Mouse (Mus musculus): ENCODE measurements around the gene C1ql1. TPM values are rescaled to one million over a fixed set of nuclear protein-coding genes. Genes with fewer than 3 reads are reported as not detected.

C1ql1 gene
- 0.47 and 0.61 TPM in 2 replicates for polyA plus RNA-seq (2015; fragmentation: Nextera tagmentation; extraction: Ambion mirVana)

- Histone ChIP-seq H3K27me3 (peaks cover 90% of the 10 kb centered on the region), H3K4me2 (peak within 1 kb of the TSS; percentile 74), H3K4me1 (replicated peaks) (peaks cover 37% of the 10 kb centered on the region), H3K36me3 (no peaks in the 10 kb centered on the region), H3K9me3 (replicated peaks) (no peaks in the 10 kb centered on the region), H3K4me3 (peak within 1 kb of the TSS; percentile 43), H3K27ac (no peak within 1 kb of the TSS), H3K9ac (no peak within 1 kb of the TSS)
- WGBS = 2% methylated on average over 72 of the region's 87 CpGs
- ATAC-seq (replicated peaks; ENCODE audit: insufficient number of reproducible peaks, insufficient read depth, low FRiP score, low read depth) = peak; percentile 87
Observed at GRCm38 (mm10) chr11:102946265-102946991, at the start of gene C1ql1. Gene C1ql1, minus strand, starts transcription at chr11:102946688.

- peaks cover 47% of the 10 kb centered on the region for H3K4me1 ChIP-seq (replicated peaks)
- no peak overlapping the region for H3K27ac ChIP-seq
- H3K36me3 ChIP-seq = peaks cover 31% of the 10 kb centered on the region
- no peak overlapping the region for H3K4me3 ChIP-seq
- no peak overlapping the region for H3K9ac ChIP-seq
- WGBS = 89% methylated on average over 18 of the region's 18 CpGs
- H3K27me3 ChIP-seq = peaks cover 26% of the 10 kb centered on the region
- no peak for ATAC-seq (replicated peaks; ENCODE audit: insufficient number of reproducible peaks, insufficient read depth, low FRiP score, low read depth)
- no peaks in the 10 kb centered on the region for H3K9me3 ChIP-seq (replicated peaks)
- no peak overlapping the region for H3K4me2 ChIP-seq
Observed at GRCm38 (mm10) chr11:102994952-102995351, 48.5 kb upstream of the C1ql1 start.

DNA sequence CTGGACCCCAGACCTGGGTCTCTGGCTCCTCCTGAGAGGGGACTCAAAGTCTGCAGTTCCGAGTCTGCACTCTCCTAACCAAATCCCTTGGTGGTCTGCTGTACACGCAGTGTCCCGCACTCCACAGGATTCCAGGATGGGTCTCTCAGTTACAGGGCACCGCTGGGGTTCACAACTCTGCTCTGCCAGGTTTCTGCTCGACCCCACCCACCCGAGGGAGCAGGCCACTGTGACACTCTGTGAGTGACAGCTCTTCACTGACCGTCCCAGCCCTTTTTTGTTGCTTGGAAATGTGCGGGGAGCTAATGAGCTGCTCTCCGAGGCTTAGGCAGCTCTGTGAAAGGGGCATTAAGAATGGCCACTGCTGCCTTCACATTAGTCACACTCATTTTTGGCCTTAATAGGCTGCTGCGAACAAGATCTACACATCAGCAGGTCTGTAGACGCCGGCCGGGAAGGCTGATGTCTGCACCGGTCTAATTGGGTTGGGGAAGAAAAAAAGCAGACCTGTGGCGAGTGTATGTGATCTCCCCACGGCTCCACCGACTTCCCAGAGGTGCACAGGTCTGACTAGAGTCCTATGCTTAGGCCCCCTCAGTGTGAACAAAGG is 47.0 kb upstream of the C1ql1 start:
- no peak overlapping the region for H3K27ac ChIP-seq
- ATAC-seq (replicated peaks; ENCODE audit: insufficient number of reproducible peaks, insufficient read depth, low FRiP score, low read depth) = no peak
- H3K9ac ChIP-seq = no peak overlapping the region
- peaks cover 25% of the 10 kb centered on the region for H3K36me3 ChIP-seq
- H3K9me3 ChIP-seq (replicated peaks) = no peaks in the 10 kb centered on the region
- no peak overlapping the region for H3K4me3 ChIP-seq
- peaks cover 38% of the 10 kb centered on the region for H3K4me1 ChIP-seq (replicated peaks)
- peaks cover 40% of the 10 kb centered on the region for H3K27me3 ChIP-seq
- 60% methylated on average over 17 of the region's 17 CpGs for WGBS
- no peak overlapping the region for H3K4me2 ChIP-seq

GRCm38 (mm10) chr11:102992940-102993339 is 46.5 kb upstream of the C1ql1 start:
- Histone ChIP-seq H3K9me3 (replicated peaks) (no peaks in the 10 kb centered on the region), H3K27me3 (peaks cover 45% of the 10 kb centered on the region), H3K27ac (no peak overlapping the region), H3K4me1 (replicated peaks) (peaks cover 32% of the 10 kb centered on the region), H3K36me3 (peaks cover 25% of the 10 kb centered on the region), H3K4me2 (no peak overlapping the region), H3K9ac (no peak overlapping the region), H3K4me3 (no peak overlapping the region)
- WGBS = 9% methylated on average over 5 of the region's 5 CpGs
- no peak for ATAC-seq (replicated peaks; ENCODE audit: insufficient number of reproducible peaks, insufficient read depth, low FRiP score, low read depth)

DNA sequence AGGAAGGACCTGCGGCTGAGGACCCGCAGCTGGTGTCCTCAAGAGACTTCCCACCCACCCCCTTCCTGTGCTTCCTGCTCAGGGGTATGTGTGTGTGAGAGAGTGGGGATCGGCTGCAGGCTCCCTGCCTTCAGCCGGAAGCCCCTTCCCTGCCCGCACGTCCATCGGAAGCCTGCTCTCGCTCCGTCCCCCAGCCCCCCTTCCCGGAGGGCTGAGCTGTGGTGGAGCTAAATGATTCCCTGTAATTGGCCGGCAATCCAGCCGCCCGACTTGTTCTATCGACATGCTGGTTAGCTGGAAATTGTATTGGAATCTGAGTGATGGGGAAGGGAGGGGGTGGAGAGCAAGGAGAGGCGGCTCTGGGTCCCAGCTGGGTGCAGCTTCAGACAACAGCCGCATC is 45.2 kb upstream of the C1ql1 start:
- Histone ChIP-seq H3K9ac (0 out of 2 replicates have a peak overlapping the region, but pooled peaks have one; percentile 17), H3K36me3 (peaks cover 18% of the 10 kb centered on the region), H3K4me1 (replicated peaks) (peaks cover 23% of the 10 kb centered on the region), H3K27me3 (peaks cover 45% of the 10 kb centered on the region), H3K27ac (no peak overlapping the region), H3K9me3 (replicated peaks) (no peaks in the 10 kb centered on the region), H3K4me2 (peak overlapping the region; percentile 54), H3K4me3 (peak overlapping the region; percentile 30)
- WGBS = 2% methylated on average over 15 of the region's 16 CpGs
- ATAC-seq (replicated peaks; ENCODE audit: insufficient number of reproducible peaks, insufficient read depth, low FRiP score, low read depth) = no peak

DNA sequence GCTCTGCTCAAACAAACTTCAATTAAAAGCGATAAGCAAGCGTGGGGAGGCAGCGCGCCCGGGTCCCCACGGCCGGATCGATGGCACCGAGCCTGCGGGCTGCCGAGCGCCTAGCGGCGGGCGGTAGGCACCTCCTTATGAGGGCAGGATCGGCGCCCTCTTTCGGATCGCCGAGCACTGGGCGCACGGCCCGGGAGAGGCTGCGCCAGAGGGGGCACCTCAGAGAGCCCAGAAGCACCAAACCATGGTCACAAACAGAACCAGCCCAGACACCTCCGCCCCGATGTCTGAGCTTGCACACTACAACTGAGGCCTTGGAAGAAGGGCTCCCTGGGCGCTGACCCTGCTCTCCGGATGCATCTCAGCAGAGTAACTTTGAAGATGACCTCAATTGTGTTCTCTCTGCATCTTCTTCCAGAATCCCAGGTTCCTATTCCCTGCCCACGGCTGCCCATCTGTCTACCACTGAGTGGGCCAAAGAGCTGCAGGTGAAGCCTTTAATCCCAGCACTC is 43.7 kb upstream of the C1ql1 start:
- WGBS = 3% methylated on average over 29 of the region's 29 CpGs
- Histone ChIP-seq H3K4me2 (peak overlapping the region; percentile 91), H3K9ac (peak overlapping the region; percentile 50), H3K27ac (no peak overlapping the region), H3K4me1 (replicated peaks) (peaks cover 23% of the 10 kb centered on the region), H3K4me3 (peak overlapping the region; percentile 50), H3K27me3 (peaks cover 45% of the 10 kb centered on the region), H3K9me3 (replicated peaks) (no peaks in the 10 kb centered on the region), H3K36me3 (peaks cover 7% of the 10 kb centered on the region; the same call in 1 of the 2 replicates)
- ATAC-seq (replicated peaks; ENCODE audit: insufficient number of reproducible peaks, insufficient read depth, low FRiP score, low read depth) = no peak

DNA sequence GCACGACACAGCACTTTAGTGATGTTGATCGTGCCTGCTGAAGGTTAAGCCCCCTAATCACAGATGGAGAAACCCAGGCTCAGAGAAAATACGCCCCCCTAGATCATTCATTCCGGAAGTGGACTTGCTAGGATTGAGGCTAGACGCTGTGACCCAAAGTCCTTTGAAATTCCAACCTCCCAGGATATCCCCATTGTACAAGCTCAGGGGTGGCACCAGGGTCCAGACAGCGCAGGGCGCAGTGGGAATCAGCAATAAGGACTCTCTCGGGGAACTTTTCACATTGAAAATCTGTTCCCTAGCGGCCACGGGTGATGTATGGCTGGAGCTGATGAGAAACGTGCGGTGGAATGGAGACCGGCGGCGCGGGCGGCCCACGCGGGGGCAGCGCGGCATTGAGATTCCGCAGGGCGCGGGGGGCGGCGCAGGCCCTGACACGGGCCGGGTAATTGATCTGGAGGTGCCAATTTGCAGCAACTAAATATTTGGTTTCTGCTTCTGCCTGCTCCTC is 43.2 kb upstream of the C1ql1 start:
- H3K36me3 ChIP-seq = peaks cover 2% of the 10 kb centered on the region; the same call in 1 of the 2 replicates
- peak overlapping the region; percentile 50 for H3K9ac ChIP-seq
- H3K9me3 ChIP-seq (replicated peaks) = no peaks in the 10 kb centered on the region
- no peak for ATAC-seq (replicated peaks; ENCODE audit: insufficient number of reproducible peaks, insufficient read depth, low FRiP score, low read depth)
- H3K27me3 ChIP-seq = peaks cover 45% of the 10 kb centered on the region
- no peak overlapping the region for H3K27ac ChIP-seq
- peak overlapping the region; percentile 50 for H3K4me3 ChIP-seq
- H3K4me2 ChIP-seq = peak overlapping the region; percentile 91
- H3K4me1 ChIP-seq (replicated peaks) = peaks cover 23% of the 10 kb centered on the region
- WGBS = 11% methylated on average over 28 of the region's 28 CpGs

- H3K36me3 ChIP-seq = no peaks in the 10 kb centered on the region
- no peaks in the 10 kb centered on the region for H3K9me3 ChIP-seq (replicated peaks)
- H3K27ac ChIP-seq = no peak overlapping the region
- ATAC-seq (replicated peaks; ENCODE audit: insufficient number of reproducible peaks, insufficient read depth, low FRiP score, low read depth) = no peak
- H3K4me2 ChIP-seq = no peak overlapping the region
- 55% methylated on average over 6 of the region's 6 CpGs for WGBS
- H3K4me3 ChIP-seq = no peak overlapping the region
- peaks cover 22% of the 10 kb centered on the region for H3K27me3 ChIP-seq
- H3K4me1 ChIP-seq (replicated peaks) = peaks cover 7% of the 10 kb centered on the region
- no peak overlapping the region for H3K9ac ChIP-seq
Observed at GRCm38 (mm10) chr11:102985160-102985559, 38.7 kb upstream of the C1ql1 start.

DNA sequence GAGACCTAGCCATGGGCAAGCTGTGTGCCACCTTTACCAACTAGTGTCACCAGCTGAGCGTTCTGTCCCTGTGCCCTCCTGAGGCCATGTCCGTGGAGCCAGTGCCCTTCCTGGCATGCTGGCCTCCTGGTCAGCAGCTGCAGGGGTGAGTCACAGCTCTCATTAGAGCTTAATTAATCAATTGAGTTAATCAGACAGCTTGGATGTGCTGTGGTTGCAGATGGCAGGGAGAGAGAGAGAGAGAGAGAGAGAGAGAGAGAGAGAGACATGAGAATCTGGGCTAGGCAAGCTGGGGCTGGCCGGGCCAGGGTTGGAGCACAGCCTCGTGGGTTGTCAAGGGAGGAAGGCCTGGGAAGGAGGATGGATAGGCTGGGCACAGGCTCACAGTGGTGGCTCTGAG is 38.1 kb upstream of the C1ql1 start:
- Histone ChIP-seq H3K4me1 (replicated peaks) (peaks cover 1% of the 10 kb centered on the region), H3K9ac (no peak overlapping the region), H3K4me2 (no peak overlapping the region), H3K4me3 (no peak overlapping the region), H3K36me3 (no peaks in the 10 kb centered on the region), H3K9me3 (replicated peaks) (no peaks in the 10 kb centered on the region), H3K27me3 (peaks cover 16% of the 10 kb centered on the region), H3K27ac (no peak overlapping the region)
- ATAC-seq (replicated peaks; ENCODE audit: insufficient number of reproducible peaks, insufficient read depth, low FRiP score, low read depth) = no peak; the same call in 1 of the 2 replicates
- WGBS = 70% methylated on average over 4 of the region's 4 CpGs

DNA sequence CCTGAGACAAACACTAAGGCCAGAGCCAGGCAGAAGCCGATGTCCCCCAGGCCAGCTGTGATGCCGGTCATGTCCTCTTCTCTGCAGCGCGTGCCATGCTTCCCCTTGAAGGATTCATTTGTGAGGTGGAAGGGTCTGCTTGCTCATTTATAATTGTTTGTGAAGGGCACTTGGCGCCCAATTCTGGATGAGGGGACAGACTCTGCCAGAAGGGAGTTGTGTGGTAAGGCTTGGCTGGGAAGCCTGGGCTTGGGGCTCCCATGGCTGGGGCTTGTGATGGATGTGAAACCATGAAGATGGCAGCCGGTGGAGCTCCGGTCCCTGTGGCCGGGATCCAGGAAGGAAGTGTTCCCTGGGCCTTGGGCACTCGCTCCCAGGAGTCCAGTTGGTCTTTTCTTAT is 37.6 kb upstream of the C1ql1 start:
- Histone ChIP-seq H3K4me3 (no peak overlapping the region), H3K36me3 (no peaks in the 10 kb centered on the region), H3K27me3 (peaks cover 11% of the 10 kb centered on the region), H3K9ac (no peak overlapping the region), H3K4me1 (replicated peaks) (no peaks in the 10 kb centered on the region), H3K9me3 (replicated peaks) (no peaks in the 10 kb centered on the region), H3K4me2 (no peak overlapping the region), H3K27ac (no peak overlapping the region)
- no peak for ATAC-seq (replicated peaks; ENCODE audit: insufficient number of reproducible peaks, insufficient read depth, low FRiP score, low read depth)
- 90% methylated on average over 9 of the region's 9 CpGs for WGBS

DNA sequence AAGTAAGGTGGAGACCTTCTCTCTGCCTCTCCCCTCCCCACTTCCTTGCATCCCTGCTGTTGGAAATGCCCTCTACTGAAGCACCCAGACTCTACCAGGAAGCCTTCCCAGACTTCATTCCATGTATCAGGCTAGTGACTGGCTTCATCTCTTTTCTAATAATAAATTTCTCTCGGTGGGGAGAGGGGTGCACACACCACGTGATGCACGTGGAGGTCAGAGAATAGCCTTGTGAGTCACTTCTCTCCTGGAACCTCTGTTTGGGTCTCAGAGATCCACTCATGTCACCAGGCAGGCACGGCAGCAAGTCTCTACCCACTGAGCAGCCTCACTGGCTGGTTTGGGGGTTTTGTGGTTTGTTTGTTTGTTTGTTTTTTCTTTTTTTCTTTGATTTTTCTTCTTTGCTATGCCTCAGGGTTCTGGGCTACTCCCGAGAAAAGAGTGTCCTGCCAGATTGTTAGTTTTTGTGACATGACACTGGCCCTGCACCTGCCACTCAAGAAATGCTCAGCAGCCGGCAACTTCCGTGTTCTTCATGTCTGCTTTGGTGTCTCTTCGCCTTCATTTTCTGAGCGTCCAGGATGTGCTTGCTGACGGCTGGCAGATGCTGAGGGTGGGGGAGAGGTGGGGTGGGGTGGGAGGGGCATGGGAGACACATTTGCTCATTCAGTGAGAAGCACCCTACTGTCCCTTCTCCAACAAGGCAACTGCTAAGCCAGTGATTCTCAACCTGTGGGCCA is 34.8 kb upstream of the C1ql1 start:
- no peaks in the 10 kb centered on the region for H3K27me3 ChIP-seq
- no peak overlapping the region for H3K27ac ChIP-seq
- WGBS = 46% methylated on average over 10 of the region's 10 CpGs
- H3K9ac ChIP-seq = no peak overlapping the region
- no peak for ATAC-seq (replicated peaks; ENCODE audit: insufficient number of reproducible peaks, insufficient read depth, low FRiP score, low read depth)
- H3K4me1 ChIP-seq (replicated peaks) = peaks cover 10% of the 10 kb centered on the region
- H3K4me3 ChIP-seq = no peak overlapping the region
- no peaks in the 10 kb centered on the region for H3K36me3 ChIP-seq
- H3K4me2 ChIP-seq = no peak overlapping the region
- no peaks in the 10 kb centered on the region for H3K9me3 ChIP-seq (replicated peaks)

Measured in heart, embryonic 15.5 days (tissue).